In genomic region chr12:92318241-92318640, GRCm38 (mm10) we compare ENCODE assay signal across 32 mouse cellular contexts.
DNase-seq lines count a peak whose midpoint lies in the region; ATAC-seq and TF ChIP-seq lines count a peak whose summit lies in the region.
"Had no signal": no experiment of that assay in that cellular context is flagged by ENCODE, and none has a peak within 500 bp of the region (broad histone marks: within the 10 kb centered on the region; RNA-seq: fewer than 3 reads in every experiment).

No protein-coding gene starts in this region.

- no peak overlapping the region for H3K9ac ChIP-seq in heart, embryonic 11.5 days (ENCODE audit: low read depth, low read length)
- no peak overlapping the region for H3K9ac ChIP-seq in limb, embryonic 14.5 days (ENCODE audit: low read depth, low read length, severe bottlenecking)
- H3K9ac ChIP-seq in liver, postnatal 0 days (replicated peaks): no peak overlapping the region
- H3K9ac ChIP-seq: embryonic facial prominence, embryonic 12.5 days; heart, embryonic 12.5 days; intestine, embryonic 15.5 days; limb, embryonic 15.5 days; liver, embryonic 13.5 days; midbrain, embryonic 15.5 days; neural tube, embryonic 15.5 days; stomach, embryonic 15.5 days had no signal

- TF ChIP-seq CTCF in liver, postnatal 0 days (IDR thresholded peaks at IDR 0.05; ENCODE audit: low read depth): no peak

- H3K4me3 ChIP-seq in heart, embryonic 11.5 days (ENCODE audit: low read depth, low read length): no peak overlapping the region
- H3K4me3 ChIP-seq in limb, embryonic 14.5 days (replicated peaks; ENCODE audit: low read length): no peak overlapping the region
- no peak overlapping the region for H3K4me3 ChIP-seq in limb, embryonic 10.5 days
- no peak overlapping the region for H3K4me3 ChIP-seq in liver, postnatal 0 days (ENCODE audit: low read depth, low read length)
- H3K4me3 ChIP-seq: embryonic facial prominence, embryonic 12.5 days; erythroblast, embryonic 14.5 days; heart, embryonic 12.5 days; hindbrain, embryonic 10.5 days; intestine, embryonic 15.5 days; limb, embryonic 15.5 days; liver, embryonic 13.5 days; midbrain, embryonic 10.5 days; midbrain, embryonic 15.5 days; neural tube, embryonic 15.5 days; stomach, embryonic 15.5 days had no signal

- 81% methylated on average over 1 of the region's 1 CpGs for WGBS in heart, embryonic 11.5 days (ENCODE audit: insufficient replicate concordance)
- 77% methylated on average over 1 of the region's 1 CpGs for WGBS in limb, embryonic 14.5 days
- 89% methylated on average over 1 of the region's 1 CpGs for WGBS in limb, embryonic 10.5 days
- WGBS in liver, postnatal 0 days (ENCODE audit: insufficient replicate concordance): 54% methylated on average over 1 of the region's 1 CpGs

- H3K27ac ChIP-seq in heart, embryonic 11.5 days (ENCODE audit: low read depth, low read length): no peak overlapping the region
- no peak overlapping the region for H3K27ac ChIP-seq in limb, embryonic 14.5 days (replicated peaks; ENCODE audit: low read depth, low read length)
- H3K27ac ChIP-seq in limb, embryonic 10.5 days: no peak overlapping the region
- H3K27ac ChIP-seq in liver, postnatal 0 days (ENCODE audit: low read depth): no peak overlapping the region
- H3K27ac ChIP-seq: embryonic facial prominence, embryonic 12.5 days; hindbrain, embryonic 10.5 days; intestine, embryonic 15.5 days; liver, embryonic 13.5 days; midbrain, embryonic 10.5 days; midbrain, embryonic 15.5 days; neural tube, embryonic 15.5 days; stomach, embryonic 15.5 days had no signal

- H3K27me3 ChIP-seq in heart, embryonic 11.5 days (ENCODE audit: control insufficient read depth, insufficient read depth, low read length): no peaks in the 10 kb centered on the region
- H3K27me3 ChIP-seq in limb, embryonic 14.5 days (ENCODE audit: control insufficient read depth, insufficient read depth, low read length): no peaks in the 10 kb centered on the region
- H3K27me3 ChIP-seq in limb, embryonic 10.5 days (ENCODE audit: low read depth, poor library complexity, severe bottlenecking): no peaks in the 10 kb centered on the region
- no peaks in the 10 kb centered on the region for H3K27me3 ChIP-seq in liver, postnatal 0 days (ENCODE audit: insufficient read depth, low read length)
- H3K27me3 ChIP-seq: embryonic facial prominence, embryonic 12.5 days; heart, embryonic 12.5 days; intestine, embryonic 15.5 days; limb, embryonic 15.5 days; liver, embryonic 13.5 days; midbrain, embryonic 15.5 days; neural tube, embryonic 15.5 days; Patski; stomach, embryonic 15.5 days had no signal

- peak; percentile 27 for DNase-seq in adrenal gland, postnatal 14 days
- DNase-seq in adrenal gland, adult 8-10 months: no peak
- DNase-seq in heart, postnatal 4 days: peak; percentile 8
- peak; percentile 24 for DNase-seq in limb, embryonic 14.5 days (ENCODE audit: low spot score)
- no peak for DNase-seq in limb, embryonic 10.5 days (ENCODE audit: low spot score)
- DNase-seq in gonadal fat pad, adult 2 months (ENCODE audit: low read depth): peak; percentile 6
- no peak for DNase-seq in liver, postnatal 0 days
- DNase-seq: cerebellum, adult 18-20 months; cerebellum, postnatal 36 days; gastrocnemius, postnatal 14 days; heart, adult 11 months; kidney, adult 8-10 months; kidney, postnatal 4 days; liver, embryonic 13.5 days; lung, adult 2 months; retina, postnatal 1 day; right cerebral cortex, postnatal 25 days; thymus, postnatal 14 days had no signal

- TF ChIP-seq POLR2A in limb, embryonic 14.5 days (IDR thresholded peaks at IDR 0.05; ENCODE audit: borderline replicate concordance, extremely low read depth, insufficient read depth, insufficient read length): no peak

- no peaks in the 10 kb centered on the region for H3K9me3 ChIP-seq in heart, embryonic 11.5 days (replicated peaks; ENCODE audit: control insufficient read depth, low read length)
- no peaks in the 10 kb centered on the region for H3K9me3 ChIP-seq in limb, embryonic 14.5 days (ENCODE audit: control insufficient read depth, low read length)
- H3K9me3 ChIP-seq in limb, embryonic 10.5 days (replicated peaks): no peaks in the 10 kb centered on the region
- no peaks in the 10 kb centered on the region for H3K9me3 ChIP-seq in liver, postnatal 0 days (ENCODE audit: low read length)
- H3K9me3 ChIP-seq: embryonic facial prominence, embryonic 12.5 days; heart, embryonic 12.5 days; hindbrain, embryonic 10.5 days; intestine, embryonic 15.5 days; limb, embryonic 15.5 days; liver, embryonic 13.5 days; midbrain, embryonic 10.5 days; midbrain, embryonic 15.5 days; neural tube, embryonic 15.5 days; stomach, embryonic 15.5 days had no signal

- H3K36me3 ChIP-seq in heart, embryonic 11.5 days (ENCODE audit: control insufficient read depth, insufficient read depth, low read length): no peaks in the 10 kb centered on the region
- no peaks in the 10 kb centered on the region for H3K36me3 ChIP-seq in limb, embryonic 14.5 days (ENCODE audit: control insufficient read depth, insufficient read depth, low read length)
- H3K36me3 ChIP-seq in limb, embryonic 10.5 days: no peaks in the 10 kb centered on the region
- H3K36me3 ChIP-seq in liver, postnatal 0 days (replicated peaks; ENCODE audit: insufficient read depth, low read length): no peaks in the 10 kb centered on the region
- H3K36me3 ChIP-seq: embryonic facial prominence, embryonic 12.5 days; heart, embryonic 12.5 days; hindbrain, embryonic 10.5 days; intestine, embryonic 15.5 days; limb, embryonic 15.5 days; liver, embryonic 13.5 days; midbrain, embryonic 10.5 days; midbrain, embryonic 15.5 days; neural tube, embryonic 15.5 days; stomach, embryonic 15.5 days had no signal

- TF ChIP-seq EP300 in liver, postnatal 0 days (IDR thresholded peaks at IDR 0.05; ENCODE audit: low read depth): no peak

- no peak overlapping the region for H3K4me2 ChIP-seq in heart, embryonic 11.5 days
- H3K4me2 ChIP-seq in limb, embryonic 14.5 days (replicated peaks; ENCODE audit: low read depth, low read length, severe bottlenecking): no peak overlapping the region
- H3K4me2 ChIP-seq in liver, postnatal 0 days (ENCODE audit: low read depth, low read length): no peak overlapping the region
- H3K4me2 ChIP-seq: embryonic facial prominence, embryonic 12.5 days; heart, embryonic 12.5 days; intestine, embryonic 15.5 days; limb, embryonic 15.5 days; liver, embryonic 13.5 days; midbrain, embryonic 15.5 days; neural tube, embryonic 15.5 days; stomach, embryonic 15.5 days had no signal

- no peaks in the 10 kb centered on the region for H3K4me1 ChIP-seq in heart, embryonic 11.5 days (ENCODE audit: control insufficient read depth, insufficient read depth, low read length)
- no peaks in the 10 kb centered on the region for H3K4me1 ChIP-seq in limb, embryonic 14.5 days (ENCODE audit: control insufficient read depth, insufficient read depth, low read length)
- no peaks in the 10 kb centered on the region for H3K4me1 ChIP-seq in limb, embryonic 10.5 days
- H3K4me1 ChIP-seq in liver, postnatal 0 days (ENCODE audit: insufficient read depth): no peaks in the 10 kb centered on the region
- H3K4me1 ChIP-seq: embryonic facial prominence, embryonic 12.5 days; heart, embryonic 12.5 days; hindbrain, embryonic 10.5 days; intestine, embryonic 15.5 days; limb, embryonic 15.5 days; liver, embryonic 13.5 days; midbrain, embryonic 10.5 days; midbrain, embryonic 15.5 days; neural tube, embryonic 15.5 days; stomach, embryonic 15.5 days had no signal

- ATAC-seq in heart, embryonic 11.5 days (replicated peaks; ENCODE audit: insufficient number of reproducible peaks, low FRiP score, low TSS enrichment): no peak
- no peak for ATAC-seq in limb, embryonic 14.5 days (ENCODE audit: low FRiP score, low read depth)
- ATAC-seq in liver, postnatal 0 days: no peak
- ATAC-seq: forebrain, embryonic 14.5 days; hindbrain, embryonic 16.5 days; midbrain, embryonic 15.5 days; Patski had no signal

Comparison
In these comparisons a context has a peak if more than half of its experiments do, and no peak if none do; other contexts are left out.
1. DNase-seq: peak in adrenal gland, postnatal 14 days (single experiment), heart, postnatal 4 days (single experiment), limb, embryonic 14.5 days (single experiment) and gonadal fat pad, adult 2 months (single experiment); none in adrenal gland, adult 8-10 months (single experiment), limb, embryonic 10.5 days (single experiment) and liver, postnatal 0 days (single experiment).